ENCODE assay signal across 13 mouse cellular contexts in genomic region chr15:21355356-21356101, GRCm38 (mm10).
"Had no signal": no experiment of that assay in that cellular context is flagged by ENCODE, and none has a peak within 500 bp of the region (broad histone marks: within the 10 kb centered on the region; RNA-seq: fewer than 3 reads in every experiment).

No protein-coding gene starts in this region.

- DNase-seq: gastrocnemius, postnatal 14 days; gastrocnemius, postnatal 36 days; heart, adult 11 months; heart, adult 2 months; heart, postnatal 14 days; heart, postnatal 36 days; kidney, adult 11 months; kidney, adult 2 months; kidney, adult 9 months; kidney, postnatal 14 days; kidney, postnatal 36 days; layer of hippocampus, adult 9-11 months; layer of hippocampus, postnatal 36 days had no signal
